Mouse (Mus musculus) liver, postnatal 0 days (tissue): ENCODE data around the gene 4930407I10Rik.

Source experiments
- CTCF ChIP-seq: sonication (generic); IDR thresholded peaks from 2 replicates; pipeline ENCODE4 v1.5.1; 2016; ENCODE audit warnings: antibody characterized with exemption, low read depth
- EP300 ChIP-seq: IDR thresholded peaks from 2 replicates; pipeline ENCODE4 v1.6.1; 2016; ENCODE audit warnings: antibody characterized with exemption, low read depth, mild to moderate bottlenecking

- TF ChIP-seq CTCF, result peak; percentile 77
- TF ChIP-seq EP300, result no peak
These were observed 48.1 kb downstream of the 4930407I10Rik start for GRCm38 (mm10) chr15:82106953-82107555.
